Mouse (Mus musculus) E14TG2a.4 (cell line): ENCODE measurements around the gene Ttll11.

Experiments
- CTCF ChIP-seq: conservative IDR thresholded peaks from 2 replicates; pipeline ENCODE4 v1.5.1; 2014; ENCODE audit warnings: low read length
- POU5F1 ChIP-seq: IDR thresholded peaks from 2 replicates; pipeline ENCODE4 v1.6.1; 2014; ENCODE audit warnings: low read length, borderline replicate concordance

DNA sequence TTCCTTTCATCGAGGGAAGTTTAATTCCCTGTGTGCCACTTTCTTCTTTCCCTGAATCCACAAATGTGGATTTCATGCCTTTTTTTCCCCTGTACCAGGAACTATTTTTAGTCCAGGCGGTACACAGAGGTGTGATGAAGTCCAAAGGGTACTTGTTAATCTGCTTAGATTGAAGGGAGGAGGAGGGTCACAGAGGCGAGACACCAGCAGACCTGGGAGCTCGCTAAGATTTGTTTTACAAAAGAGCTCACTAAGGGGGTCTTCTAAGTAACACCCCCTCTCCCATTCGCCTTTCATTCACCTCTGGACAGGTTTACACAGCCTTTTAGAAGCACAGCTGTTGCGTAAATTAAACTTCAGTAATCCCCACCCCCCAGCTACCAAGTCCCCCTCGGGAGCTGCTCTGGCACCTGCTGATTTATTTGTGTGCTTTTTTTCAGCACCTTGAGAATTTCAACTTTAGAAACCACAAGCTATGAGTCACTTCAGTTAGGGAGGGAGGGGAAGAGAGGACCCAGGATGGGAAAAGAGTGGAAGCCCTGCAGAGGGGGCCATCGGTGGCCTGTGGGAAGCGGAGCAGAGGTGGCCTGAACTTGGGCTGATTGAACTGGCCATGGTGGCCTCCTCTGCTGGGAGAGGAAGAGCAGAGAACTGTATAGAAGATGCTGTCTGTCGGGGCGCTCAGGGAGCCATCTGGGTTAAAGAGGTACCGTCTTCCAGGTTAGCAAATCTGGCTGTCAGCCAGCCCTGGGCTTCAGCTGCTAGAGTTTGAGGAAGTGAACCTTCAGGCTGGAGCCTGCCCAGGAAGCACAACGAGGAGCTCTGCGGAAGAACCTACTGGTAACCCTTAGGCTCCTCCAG, 138.5 kb downstream of the Ttll11 start:
- TF ChIP-seq CTCF: no peak
- TF ChIP-seq POU5F1: no peak
